Mouse (Mus musculus) spleen, adult 10 weeks (tissue): Measurements from ENCODE around the gene Ctsk. TPM values are rescaled to one million over a fixed set of nuclear protein-coding genes. Genes with fewer than 3 reads are reported as not detected.

Source experiments
- polyA plus RNA-seq: library from polyadenylated mRNA; stranded (reverse); fragments of 350-450 nt; fragmentation: Illumina TruSeq; extraction: RNeasy Lipid Tissue Mini Kit (QIAGEN cat#74804); gene quantifications from one replicate; pipeline ENCODE4 v1.2.3, GENCODE M21; 2015; ENCODE audit warnings: low replicate concordance; ENCODE audit not compliant: insufficient read depth

The Ctsk gene
- polyA plus RNA-seq, result 6.5 TPM

DNA sequence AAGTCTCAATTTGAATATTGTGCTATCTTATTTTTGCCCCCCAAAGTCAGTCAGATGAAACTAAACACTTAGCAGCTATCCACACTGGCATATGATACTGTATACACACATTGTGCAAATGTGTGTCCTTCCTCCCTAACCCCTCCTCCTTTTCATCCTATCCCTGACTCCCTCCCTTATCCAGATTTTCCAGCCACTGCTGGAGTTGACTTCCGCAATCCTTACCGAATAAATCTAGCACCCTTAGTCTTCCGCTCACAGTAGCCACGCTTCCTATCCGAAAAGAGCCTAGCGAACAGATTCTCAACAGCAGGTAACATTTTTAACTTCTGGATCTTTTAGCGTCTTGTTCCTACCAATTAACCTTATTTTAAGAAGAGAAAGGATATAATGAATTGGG is at the start of gene Ctsk:
Gene Ctsk (plus strand): TSS at position 233 of the 400 bp plus-strand sequence.

DNA sequence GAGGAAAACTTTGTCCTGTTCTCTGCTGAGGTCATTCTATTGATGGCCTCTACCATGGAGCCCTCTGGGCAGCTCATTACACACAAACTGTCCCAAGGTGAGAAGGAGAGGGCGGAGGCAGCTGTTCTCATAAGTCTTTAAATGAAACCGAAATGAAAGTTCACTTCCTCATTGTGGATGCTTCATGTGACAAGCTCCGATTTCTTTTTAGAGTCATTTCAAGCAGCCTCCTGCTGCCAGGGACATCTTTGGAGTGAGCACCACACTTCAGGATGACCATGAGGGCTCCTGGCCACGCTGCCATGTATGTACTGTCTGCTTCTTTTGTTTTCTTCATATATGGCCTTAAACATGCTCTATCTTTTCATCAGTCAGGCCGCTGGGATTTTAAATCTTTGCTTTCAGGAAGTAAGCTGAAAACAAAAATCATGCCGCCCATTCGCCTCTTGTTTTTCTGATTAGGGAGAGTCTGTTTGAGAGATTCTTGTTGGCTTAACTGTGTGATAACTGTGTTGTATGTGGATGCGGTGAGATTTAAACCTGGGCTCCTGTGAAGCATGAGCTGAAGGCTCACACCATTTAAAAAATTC is 27.7 kb downstream of the Ctsk start, which contains the start of gene Ctss:
Gene Ctss (plus strand): TSS at position 165 of the 590 bp plus-strand sequence.

Other genes with a start within 250 kb of the Ctsk start
- gene Bnipl, start 248.1 kb upstream of the Ctsk start, polyA plus RNA-seq, result not detected
- gene Mindy1, start 217.9 kb upstream of the Ctsk start, polyA plus RNA-seq, result 37.6 TPM
- gene Prune1, start 217.2 kb upstream of the Ctsk start, polyA plus RNA-seq, result 13.4 TPM
- 6.3 TPM for gene Anxa9, start 192.1 kb upstream of the Ctsk start, polyA plus RNA-seq
- gene Cers2, start 184.5 kb upstream of the Ctsk start, polyA plus RNA-seq, result 215 TPM
- 47.4 TPM for gene Setdb1, start 142.1 kb upstream of the Ctsk start, polyA plus RNA-seq
- gene 4930558C23Rik, start 96.4 kb upstream of the Ctsk start, polyA plus RNA-seq, result not detected
- 57.5 TPM for gene Arnt, start 64.9 kb upstream of the Ctsk start, polyA plus RNA-seq
- 961 TPM for gene Ctss, start 27.5 kb downstream of the Ctsk start, polyA plus RNA-seq
- gene Hormad1, start 60.4 kb downstream of the Ctsk start, polyA plus RNA-seq, result not detected
- gene Golph3l, start 89.7 kb downstream of the Ctsk start, polyA plus RNA-seq, result 48.8 TPM
- gene Ensa, start 125.7 kb downstream of the Ctsk start, polyA plus RNA-seq, result 111 TPM
- 594 TPM for gene Mcl1, start 159.5 kb downstream of the Ctsk start, polyA plus RNA-seq
- 2.2 TPM for gene Adamtsl4, start 188.7 kb downstream of the Ctsk start, polyA plus RNA-seq
- gene Ecm1, start 240.3 kb downstream of the Ctsk start, polyA plus RNA-seq, result 22.0 TPM